Mouse (Mus musculus) liver, adult 2 months (tissue): ENCODE measurements around the gene Uck2. TPM values are rescaled to one million over a fixed set of nuclear protein-coding genes. Genes with fewer than 3 reads are reported as not detected.

ENCODE experiments used
- DNase-seq: peaks from one replicate; pipeline ENCODE4 v3.0.0-alpha.2; 2011; ENCODE audit warnings: low read depth, low spot score; ENCODE audit errors: extremely low read depth
- H3K27ac ChIP-seq: fragments of 200-500 bp; replicated peaks from 2 replicates; pipeline ENCODE4 v1.5.1; 2012; ENCODE audit warnings: low read depth, mild to moderate bottlenecking, control low read depth, inconsistent platforms, low read length; ENCODE audit not compliant: insufficient read depth
- H3K27me3 ChIP-seq: fragments of 200-500 bp; 2 replicates; pipeline ENCODE4 v1.6.1; 2012; ENCODE audit warnings: mild to moderate bottlenecking, moderate library complexity, low read length, inconsistent platforms; ENCODE audit not compliant: control insufficient read depth, insufficient read depth
- H3K36me3 ChIP-seq: fragments of 200-500 bp; 2 replicates; pipeline ENCODE4 v1.6.1; 2012; ENCODE audit warnings: low read length, inconsistent platforms; ENCODE audit not compliant: control insufficient read depth, insufficient read depth
- H3K4me1 ChIP-seq: fragments of 200-500 bp; 2 replicates; pipeline ENCODE4 v1.6.1; 2011; ENCODE audit warnings: low read length; ENCODE audit not compliant: control insufficient read depth, insufficient read depth
- H3K4me3 ChIP-seq: fragments of 200-500 bp; 2 replicates; pipeline ENCODE4 v1.5.1; 2011; ENCODE audit warnings: low read depth, mild to moderate bottlenecking, control low read depth, low read length, moderate library complexity; ENCODE audit not compliant: insufficient read depth
- H3K79me2 ChIP-seq: fragments of 200-500 bp; 2 replicates; pipeline ENCODE4 v1.6.1; 2012; ENCODE audit warnings: inconsistent platforms, mild to moderate bottlenecking, low read length, moderate library complexity; ENCODE audit not compliant: control insufficient read depth, insufficient read depth
- H3K9ac ChIP-seq: fragments of 200-500 bp; 2 replicates; pipeline ENCODE4 v1.6.1; 2012; ENCODE audit warnings: low read depth, mild to moderate bottlenecking, control low read depth, inconsistent platforms, low read length
- CTCF ChIP-seq: fragments of 200-500 bp; IDR thresholded peaks from 2 replicates; pipeline ENCODE4 v1.5.1; 2011; ENCODE audit warnings: low read depth, low read length, control low read depth
- POLR2A ChIP-seq: fragments of 200-500 bp; IDR thresholded peaks from 2 replicates; pipeline ENCODE4 v1.6.1; 2011; ENCODE audit warnings: low read length, control low read depth; ENCODE audit not compliant: insufficient read depth; ENCODE audit errors: extremely low read depth
- WGBS: fragments of 180-500 bp; shearing (Covaris S2); methylation state at CpG from one replicate; pipeline ENCODE4 v1.1.7; 2018; 5-methylcytosine and 5-hydroxymethylcytosine counted together
- polyA plus RNA-seq: library from polyadenylated mRNA; depleted of rRNA; stranded (reverse); fragments of >200 nt; gene quantifications from 2 replicates; pipeline ENCODE4 v1.2.3, GENCODE M21; 2012
- total RNA-seq: library from RNA; depleted of rRNA; stranded (reverse); fragments of >200 nt; gene quantifications from 2 replicates; pipeline ENCODE4 v1.2.3, GENCODE M21; 2014

Uck2 gene
- total and polyA plus RNA-seq, 2 experiments, result 7.0 to 7.3 TPM

GRCm38 (mm10) chr1:167295679-167296402, 10.7 kb upstream of the Uck2 start:
- Histone ChIP-seq H3K4me3 (no peak overlapping the region), H3K27ac (no peak overlapping the region), H3K4me1 (no peaks in the 10 kb centered on the region), H3K79me2 (no peaks in the 10 kb centered on the region), H3K27me3 (no peaks in the 10 kb centered on the region), H3K36me3 (no peaks in the 10 kb centered on the region), H3K9ac (no peak overlapping the region)
- DNase-seq, result no peak
- WGBS, result 87% methylated on average over 13 of the region's 13 CpGs
- TF ChIP-seq POLR2A, result no peak
- TF ChIP-seq CTCF, result no peak

- no peaks in the 10 kb centered on the region for H3K36me3 ChIP-seq
- 75% methylated on average over 11 of the region's 11 CpGs for WGBS
Measured at GRCm38 (mm10) chr1:167292447-167292846, 7.3 kb upstream of the Uck2 start.

GRCm38 (mm10) chr1:167291610-167292009, 6.5 kb upstream of the Uck2 start:
- no peaks in the 10 kb centered on the region for H3K4me1 ChIP-seq
- no peak overlapping the region for H3K4me3 ChIP-seq
- H3K27me3 ChIP-seq, result no peaks in the 10 kb centered on the region
- DNase-seq, result no peak
- H3K27ac ChIP-seq, result no peak overlapping the region
- H3K9ac ChIP-seq, result no peak overlapping the region
- H3K36me3 ChIP-seq, result no peaks in the 10 kb centered on the region
- TF ChIP-seq POLR2A (no peak), CTCF (no peak)
- 86% methylated on average over 8 of the region's 8 CpGs for WGBS
- H3K79me2 ChIP-seq, result no peaks in the 10 kb centered on the region

More at GRCm38 (mm10) chr1:167292447-167292846, 7.3 kb upstream of the Uck2 start:
- no peak for TF ChIP-seq POLR2A
- no peak for TF ChIP-seq CTCF
- Histone ChIP-seq H3K9ac (no peak overlapping the region), H3K4me3 (no peak overlapping the region), H3K4me1 (no peaks in the 10 kb centered on the region), H3K27ac (no peak overlapping the region), H3K27me3 (no peaks in the 10 kb centered on the region), H3K79me2 (no peaks in the 10 kb centered on the region)
- no peak for DNase-seq

- H3K9ac ChIP-seq, result no peak overlapping the region
- DNase-seq, result no peak
- H3K4me1 ChIP-seq, result peaks cover 3% of the 10 kb centered on the region; the same call in 1 of the 2 replicates
- H3K4me3 ChIP-seq, result no peak overlapping the region
- H3K79me2 ChIP-seq, result no peaks in the 10 kb centered on the region
- H3K27ac ChIP-seq, result no peak overlapping the region
- 39% methylated on average over 6 of the region's 6 CpGs for WGBS
- no peaks in the 10 kb centered on the region for H3K36me3 ChIP-seq
- TF ChIP-seq POLR2A, result no peak
- TF ChIP-seq CTCF, result no peak
- no peaks in the 10 kb centered on the region for H3K27me3 ChIP-seq
Measured at GRCm38 (mm10) chr1:167290263-167290592, 5.1 kb upstream of the Uck2 start.

- no peak for DNase-seq
- Histone ChIP-seq H3K79me2 (peaks cover under 1% of the 10 kb centered on the region; the same call in 1 of the 2 replicates), H3K36me3 (no peaks in the 10 kb centered on the region), H3K4me3 (no peak overlapping the region), H3K27ac (no peak overlapping the region), H3K4me1 (peaks cover 4% of the 10 kb centered on the region; the same call in 1 of the 2 replicates), H3K9ac (no peak overlapping the region), H3K27me3 (no peaks in the 10 kb centered on the region)
- 41% methylated on average over 11 of the region's 11 CpGs for WGBS
- TF ChIP-seq CTCF (no peak), POLR2A (no peak)
Measured at GRCm38 (mm10) chr1:167289567-167290262, 4.6 kb upstream of the Uck2 start.
